Mouse (Mus musculus): ENCODE data around the gene Cadm1. TPM values are rescaled to one million over a fixed set of nuclear protein-coding genes. Genes with fewer than 3 reads are reported as not detected.

Cadm1 gene
- polyA plus RNA-seq, 1 experiment = 1.8 TPM

DNA sequence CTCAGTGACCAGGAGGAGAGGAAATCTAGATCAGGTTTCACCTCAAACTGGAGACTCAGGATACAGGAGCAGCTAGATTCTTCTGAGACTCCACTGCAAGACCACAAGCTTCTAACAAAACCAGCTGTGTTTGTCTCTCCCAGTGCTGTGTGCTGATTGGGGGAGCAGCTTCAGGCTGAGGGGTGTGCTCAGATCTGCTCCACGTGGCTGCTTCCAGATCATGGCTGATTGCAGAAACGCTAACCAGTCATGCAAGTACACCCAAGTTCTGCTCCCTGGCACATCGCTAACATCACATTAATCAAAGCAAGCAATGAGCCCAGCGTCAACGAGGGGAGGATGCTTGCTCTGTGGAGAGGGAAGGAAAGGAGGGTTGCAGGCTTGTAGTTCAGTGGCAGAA lies 364.1 kb downstream of the Cadm1 start:
- 16% methylated on average over 5 of the region's 5 CpGs for WGBS
- no peak for DNase-seq (ENCODE audit: low read depth, low spot score)

DNA sequence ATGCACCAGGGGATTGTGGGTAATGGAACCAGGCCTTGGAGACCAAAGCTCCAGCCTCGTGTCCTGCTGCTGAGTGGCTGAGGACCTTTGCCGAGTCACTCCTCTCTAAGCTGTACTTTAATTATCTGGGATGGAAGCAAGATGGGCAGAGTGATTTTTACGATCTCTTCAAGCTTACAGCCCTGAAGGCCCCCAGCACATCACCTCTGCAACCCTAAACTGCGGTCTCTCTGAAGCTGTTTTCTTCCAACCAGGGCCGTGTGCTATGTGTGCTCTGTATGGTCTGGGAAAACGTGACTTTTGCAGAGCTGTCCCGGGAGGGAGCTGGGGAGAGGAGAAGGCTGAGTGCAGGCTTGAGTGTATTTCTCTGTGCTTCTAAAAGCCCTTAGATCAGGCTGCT lies 364.7 kb downstream of the Cadm1 start:
- no peak for DNase-seq (ENCODE audit: low read depth, low spot score)
- 19% methylated on average over 7 of the region's 7 CpGs for WGBS

DNA sequence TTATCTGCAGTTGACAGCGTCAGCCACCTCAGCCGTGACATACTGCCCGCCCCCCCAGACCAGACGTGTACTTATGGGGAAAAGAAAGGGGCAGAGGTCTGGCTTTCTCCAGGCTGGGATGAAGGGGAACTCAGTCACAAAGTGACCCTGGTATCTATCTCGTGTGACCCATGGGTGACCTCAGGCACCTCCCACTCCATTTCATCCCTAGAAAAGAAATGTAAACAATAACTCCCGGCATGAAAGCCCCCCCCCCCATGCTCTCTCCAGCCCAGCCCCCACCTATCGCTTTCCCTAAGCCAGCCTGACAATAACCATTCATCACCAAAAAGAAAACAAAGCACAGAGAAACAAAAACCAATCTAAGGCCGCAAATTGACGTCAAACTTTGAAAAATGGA lies 365.1 kb downstream of the Cadm1 start:
- WGBS = 30% methylated on average over 9 of the region's 9 CpGs
- DNase-seq (ENCODE audit: low read depth, low spot score) = no peak

DNA sequence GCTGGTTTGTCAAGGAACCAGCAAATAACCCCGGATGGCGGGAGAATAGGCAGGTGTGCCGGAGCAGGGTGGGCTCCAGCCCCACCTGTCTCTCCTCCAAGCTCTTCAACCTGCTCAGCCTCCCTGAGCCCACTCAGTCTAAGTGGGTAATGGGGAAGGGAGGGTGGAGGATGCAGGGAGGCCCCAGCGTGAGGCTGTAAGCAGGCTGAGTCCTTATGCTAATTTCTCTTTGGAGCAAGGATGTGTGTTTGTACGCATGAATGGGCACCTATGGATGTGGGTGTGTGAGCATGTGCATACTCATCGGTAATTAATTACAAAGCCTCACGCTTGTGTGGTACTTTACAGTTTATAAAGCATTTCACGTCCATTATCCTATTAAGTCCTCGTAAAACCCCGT lies 370.8 kb downstream of the Cadm1 start:
- WGBS = 76% methylated on average over 10 of the region's 10 CpGs
- DNase-seq (ENCODE audit: low read depth, low spot score) = no peak

DNA sequence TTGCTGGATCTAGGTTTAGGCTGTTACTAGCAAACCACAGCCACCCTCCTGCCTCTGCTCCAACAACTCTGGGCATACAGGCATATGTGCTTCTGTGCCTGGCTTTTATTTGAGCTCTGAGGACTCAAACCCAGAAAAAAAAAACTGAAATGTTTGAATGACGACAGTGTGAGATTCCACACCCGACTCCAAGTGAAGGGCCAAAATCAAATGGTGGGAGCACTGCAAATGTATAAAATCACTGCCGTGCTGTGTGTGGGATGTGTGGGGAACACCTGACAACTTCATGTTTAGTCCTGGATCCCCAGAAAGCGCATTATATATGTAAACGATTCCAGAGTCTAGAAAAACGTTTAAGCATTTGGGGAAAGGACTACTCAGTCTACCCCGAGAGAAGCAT lies 373.7 kb downstream of the Cadm1 start:
- 55% methylated on average over 7 of the region's 7 CpGs for WGBS
- no peak for DNase-seq (ENCODE audit: low read depth, low spot score)

DNA sequence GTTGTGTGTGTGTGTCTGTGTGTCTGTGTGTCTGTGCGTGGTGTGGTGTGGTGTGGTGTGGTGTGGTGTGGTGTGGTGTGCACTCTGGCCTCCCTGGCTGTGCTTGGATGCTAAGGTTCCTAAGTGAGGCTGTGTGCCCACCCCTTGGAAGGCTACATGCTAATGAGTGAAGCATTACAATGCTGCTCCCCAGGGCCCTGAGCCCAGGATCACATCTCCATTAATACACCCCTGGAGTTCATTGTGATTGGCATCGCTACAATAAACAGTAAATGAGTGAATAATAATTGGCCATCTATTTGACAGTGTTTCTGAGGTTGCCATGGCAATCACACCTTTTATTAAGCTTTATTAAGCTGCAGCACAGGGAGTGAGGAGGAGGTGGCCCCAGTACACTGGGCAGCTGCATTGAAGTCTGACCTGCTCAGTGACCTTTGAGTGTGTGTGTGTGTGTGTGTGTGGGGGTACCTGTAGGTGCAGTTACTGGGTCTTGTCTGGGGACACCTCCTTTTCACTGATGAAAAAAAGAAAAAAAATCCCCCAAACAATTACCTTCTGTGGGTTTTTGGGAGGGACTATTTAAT lies 374.5 kb downstream of the Cadm1 start:
- 82% methylated on average over 2 of the region's 2 CpGs for WGBS

DNA sequence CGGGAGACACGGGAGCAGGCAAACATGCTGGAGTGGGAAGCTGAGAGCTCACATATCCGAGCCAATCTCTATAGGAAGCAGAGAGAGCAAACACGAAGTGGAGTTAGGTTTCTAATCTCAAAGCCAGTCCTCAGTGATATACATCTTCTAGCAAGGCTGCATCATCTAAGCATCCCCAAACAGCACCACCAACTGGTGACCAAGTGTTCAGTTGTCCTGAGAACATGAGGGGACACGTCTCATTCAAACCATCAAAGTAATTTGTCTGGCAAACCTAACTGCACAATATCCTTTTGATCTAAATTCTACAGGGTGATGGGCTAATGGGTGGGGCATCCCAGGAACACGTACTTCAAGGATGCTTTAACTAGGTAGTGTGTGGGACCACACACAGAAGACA lies 376.5 kb downstream of the Cadm1 start:
- 48% methylated on average over 6 of the region's 6 CpGs for WGBS
- no peak for DNase-seq (ENCODE audit: low read depth, low spot score)

More for the DNA sequence above, 374.5 kb downstream of the Cadm1 start:
- DNase-seq (ENCODE audit: low read depth, low spot score) = no peak
